Mouse (Mus musculus): ENCODE measurements around the gene Rtn2. TPM values are rescaled to one million over a fixed set of nuclear protein-coding genes. Genes with fewer than 3 reads are reported as not detected.
A peak's percentile ranks its signal among the peaks of the same experiment; 100 is the strongest.

The Rtn2 gene
- total RNA-seq, 2 experiments from 2014 or later: 4.6 to 5.1 TPM

- DNase-seq: no peak
Observed at GRCm38 (mm10) chr7:19319458-19319857, 37.0 kb downstream of the Rtn2 start.

- peak; percentile 98 to 99 for DNase-seq
Observed at GRCm38 (mm10) chr7:19319906-19320305, 37.5 kb downstream of the Rtn2 start.

GRCm38 (mm10) chr7:19320637-19321036, 38.2 kb downstream of the Rtn2 start:
- DNase-seq: no peak

- DNase-seq: no peak
Observed at GRCm38 (mm10) chr7:19321464-19321863, 39.0 kb downstream of the Rtn2 start.

- no peak for DNase-seq
Observed at GRCm38 (mm10) chr7:19322489-19322888, 40.1 kb downstream of the Rtn2 start.

- no peak for DNase-seq
Observed at GRCm38 (mm10) chr7:19324221-19324620, 41.8 kb downstream of the Rtn2 start.

GRCm38 (mm10) chr7:19325262-19326199, 43.1 kb downstream of the Rtn2 start:
- no peak for DNase-seq

GRCm38 (mm10) chr7:19326359-19326758, 43.9 kb downstream of the Rtn2 start:
- DNase-seq: peak; percentile 94 to 97

GRCm38 (mm10) chr7:19327128-19327527, 44.7 kb downstream of the Rtn2 start:
- DNase-seq: peak; percentile 94 to 95

- DNase-seq: no peak
Observed at GRCm38 (mm10) chr7:19327782-19328181, 45.4 kb downstream of the Rtn2 start.

- no peak for DNase-seq
Observed at GRCm38 (mm10) chr7:19328425-19328824, 46.0 kb downstream of the Rtn2 start.

GRCm38 (mm10) chr7:19331910-19332309, 49.5 kb downstream of the Rtn2 start:
- no peak for DNase-seq

- peak; percentile 88 to 91 for DNase-seq
Observed at GRCm38 (mm10) chr7:19332709-19333352, 50.4 kb downstream of the Rtn2 start.

GRCm38 (mm10) chr7:19335583-19335982, 53.2 kb downstream of the Rtn2 start:
- DNase-seq: no peak

GRCm38 (mm10) chr7:19337122-19337521, 54.7 kb downstream of the Rtn2 start:
- no peak for DNase-seq

GRCm38 (mm10) chr7:19338060-19338459, 55.6 kb downstream of the Rtn2 start:
- DNase-seq: no peak

- no peak for DNase-seq
Observed at GRCm38 (mm10) chr7:19338596-19338995, 56.2 kb downstream of the Rtn2 start.

GRCm38 (mm10) chr7:19341250-19341649, 58.8 kb downstream of the Rtn2 start:
- DNase-seq: no peak

GRCm38 (mm10) chr7:19341761-19342409, 59.5 kb downstream of the Rtn2 start:
- DNase-seq: peak; percentile 50 to 56

GRCm38 (mm10) chr7:19342481-19343027, 60.1 kb downstream of the Rtn2 start:
- DNase-seq: peak; percentile 89

- DNase-seq: peak; percentile 77 to 78
Observed at GRCm38 (mm10) chr7:19343210-19343808, 60.9 kb downstream of the Rtn2 start.

- no peak for DNase-seq
Observed at GRCm38 (mm10) chr7:19344237-19344847, 61.9 kb downstream of the Rtn2 start, which contains the start of gene Ercc1. TSS of gene Ercc1 (plus strand) at chr7:19344778.
